ENCODE assay signal across 8 mouse cellular contexts in genomic region chr17:5770265-5771249, GRCm38 (mm10).
A peak's percentile ranks its signal among the peaks of the same experiment; 100 is the strongest.
DNase-seq lines count a peak whose midpoint lies in the region; ATAC-seq and TF ChIP-seq lines count a peak whose summit lies in the region.

No protein-coding gene starts in this region.

- TF ChIP-seq CTCF in layer of hippocampus, adult 2 months (conservative IDR thresholded peaks at IDR 0.05): no peak

- H3K4me2 ChIP-seq in forebrain, embryonic 13.5 days: peak overlapping the region; percentile 61

- peak overlapping the region; percentile 43; the same call in 1 of the 2 replicates for H3K27ac ChIP-seq in layer of hippocampus, adult 2 months
- H3K27ac ChIP-seq in forebrain, embryonic 13.5 days: peak overlapping the region; percentile 63

- H3K36me3 ChIP-seq in forebrain, embryonic 13.5 days (ENCODE audit: poor library complexity, severe bottlenecking): no peaks in the 10 kb centered on the region
- no peaks in the 10 kb centered on the region for H3K36me3 ChIP-seq in megakaryocyte, embryonic 14.5 days (replicated peaks; ENCODE audit: low read length)

- peaks cover 7% of the 10 kb centered on the region; the same call in 1 of the 2 replicates for H3K9me3 ChIP-seq in forebrain, embryonic 13.5 days (replicated peaks)
- peaks cover 29% of the 10 kb centered on the region for H3K9me3 ChIP-seq in megakaryocyte, embryonic 14.5 days

- 8% methylated on average over 22 of the region's 22 CpGs for WGBS in forebrain, embryonic 13.5 days

- peak overlapping the region; percentile 54 for H3K9ac ChIP-seq in forebrain, embryonic 13.5 days

- peaks cover 16% of the 10 kb centered on the region for H3K4me1 ChIP-seq in forebrain, embryonic 13.5 days
- H3K4me1 ChIP-seq in megakaryocyte, embryonic 14.5 days: peaks cover 19% of the 10 kb centered on the region

- H3K27me3 ChIP-seq in forebrain, embryonic 13.5 days: no peaks in the 10 kb centered on the region
- H3K27me3 ChIP-seq in megakaryocyte, embryonic 14.5 days (replicated peaks): peaks cover 42% of the 10 kb centered on the region

- peak overlapping the region; percentile 39 for H3K4me3 ChIP-seq in layer of hippocampus, adult 2 months
- H3K4me3 ChIP-seq in forebrain, embryonic 13.5 days: peak overlapping the region; percentile 28
- H3K4me3 ChIP-seq in megakaryocyte, embryonic 14.5 days (replicated peaks): peak overlapping the region; percentile 82

- DNase-seq in layer of hippocampus, adult 2 months (ENCODE audit: low spot score in 2 of 2): peak in 1 of 2 experiments; percentile 14
- DNase-seq in layer of hippocampus, postnatal 25 days (ENCODE audit: extremely low spot score in 1 of 2, low spot score in 1 of 2): no peak
- peak; percentile 52 for DNase-seq in heart, postnatal 4 days
- DNase-seq in left cerebral cortex, adult 8-10 months (ENCODE audit: low spot score in 2 of 2): peak; percentile 32 to 61
- DNase-seq in right cerebral cortex, postnatal 4 days: peak; percentile 32
- DNase-seq in cerebellum, adult 11-12 months: no peak

- ATAC-seq in forebrain, embryonic 13.5 days: peak; percentile 80

Comparison
In these comparisons a context has a peak if more than half of its experiments do, and no peak if none do; other contexts are left out.
1. DNase-seq: peak in heart, postnatal 4 days (single experiment), left cerebral cortex, adult 8-10 months (2 of 2) and right cerebral cortex, postnatal 4 days (single experiment); none in layer of hippocampus, postnatal 25 days (0 of 2) and cerebellum, adult 11-12 months (single experiment).
2. H3K4me3 ChIP-seq: peak in every context shown above with its lines; median percentile 82 in megakaryocyte, embryonic 14.5 days; 39 in layer of hippocampus, adult 2 months; 28 in forebrain, embryonic 13.5 days.